Mouse (Mus musculus) liver, embryonic 11.5 days (tissue): ENCODE measurements around the gene Arpc4. TPM values are rescaled to one million over a fixed set of nuclear protein-coding genes. Genes with fewer than 3 reads are reported as not detected.

Experiments
- ATAC-seq: fragments of 200-750 bp; cut with Nextera tagmentation; replicated peaks from 2 replicates; pipeline ENCODE4 v1.8.0; 2017; ENCODE audit warnings: moderate number of reproducible peaks, mild to moderate bottlenecking, moderate TSS enrichment, moderate library complexity; ENCODE audit not compliant: low FRiP score
- DNase-seq: peaks from one replicate; pipeline ENCODE4 v3.0.0-alpha.2; 2017; ENCODE audit warnings: low spot score
- H3K27ac ChIP-seq: fragments of 300-500 bp; sonication (generic); 2 replicates; pipeline ENCODE4 v1.5.1; 2014; ENCODE audit warnings: mild to moderate bottlenecking, low read depth, low read length, control low read depth
- H3K27me3 ChIP-seq: fragments of 300-500 bp; sonication (generic); replicated peaks from 2 replicates; pipeline ENCODE4 v1.6.1; 2014; ENCODE audit warnings: low read length, mixed read lengths; ENCODE audit not compliant: control insufficient read depth, insufficient read depth
- H3K36me3 ChIP-seq: fragments of 300-500 bp; sonication (generic); 2 replicates; pipeline ENCODE4 v1.6.1; 2014; ENCODE audit warnings: mild to moderate bottlenecking, low read length, moderate library complexity, mixed read lengths; ENCODE audit not compliant: control insufficient read depth, insufficient read depth
- H3K4me1 ChIP-seq: fragments of 300-500 bp; sonication (generic); replicated peaks from 2 replicates; pipeline ENCODE4 v1.6.1; 2014; ENCODE audit warnings: low read length, mixed read lengths; ENCODE audit not compliant: control insufficient read depth, insufficient read depth
- H3K4me2 ChIP-seq: fragments of 300-500 bp; sonication (generic); 2 replicates; pipeline ENCODE4 v1.6.1; 2014; ENCODE audit warnings: mild to moderate bottlenecking, control low read depth, moderate library complexity
- H3K4me3 ChIP-seq: fragments of 300-500 bp; sonication (generic); 2 replicates; pipeline ENCODE4 v1.5.1; 2014; ENCODE audit warnings: low read depth, low read length, control low read depth
- H3K9ac ChIP-seq: fragments of 300-500 bp; sonication (generic); 2 replicates; pipeline ENCODE4 v1.6.1; 2014; ENCODE audit warnings: low read depth, low read length, control low read depth
- H3K9me3 ChIP-seq: fragments of 300-500 bp; sonication (generic); 2 replicates; pipeline ENCODE4 v1.6.1; 2016; ENCODE audit warnings: low read length, inconsistent platforms, mixed read lengths; ENCODE audit not compliant: control insufficient read depth
- WGBS: fragments of 180-500 bp; shearing (Covaris S2); extraction: QIAGEN DNeasy Blood & Tissue Kit; methylation state at CpG from one replicate; pipeline ENCODE4 v1.1.7; 2014; 5-methylcytosine and 5-hydroxymethylcytosine counted together
- polyA plus RNA-seq: library from polyadenylated mRNA; unstranded; fragments of >200 nt; fragmentation: Nextera tagmentation; extraction: Ambion mirVana; gene quantifications from 2 replicates; pipeline ENCODE4 v1.2.1, GENCODE M21; 2014

Gene Arpc4
- polyA plus RNA-seq, 1 experiment from 2014 or later = 239 TPM

- peaks cover 5% of the 10 kb centered on the region; the same call in 1 of the 2 replicates for H3K27me3 ChIP-seq
- ATAC-seq = no peak
- H3K27ac ChIP-seq = no peak overlapping the region
- H3K4me1 ChIP-seq = 0 out of 2 replicates have a peak, but pooled peaks cover 7% of the 10 kb centered on the region
- DNase-seq = no peak
- H3K4me2 ChIP-seq = no peak overlapping the region
- no peaks in the 10 kb centered on the region for H3K9me3 ChIP-seq
- H3K36me3 ChIP-seq = peaks cover 38% of the 10 kb centered on the region
- H3K4me3 ChIP-seq = no peak overlapping the region
- 86% methylated on average over 3 of the region's 3 CpGs for WGBS
- H3K9ac ChIP-seq = no peak overlapping the region
Measured at GRCm38 (mm10) chr6:113390715-113391114, 12.8 kb downstream of the Arpc4 start.

- no peak for DNase-seq
- H3K4me1 ChIP-seq = 0 out of 2 replicates have a peak, but pooled peaks cover 7% of the 10 kb centered on the region
- no peak for ATAC-seq
- no peaks in the 10 kb centered on the region for H3K9me3 ChIP-seq
- peaks cover 31% of the 10 kb centered on the region for H3K36me3 ChIP-seq
- peak overlapping the region; percentile 53 for H3K9ac ChIP-seq
- no peak overlapping the region for H3K27ac ChIP-seq
- peak overlapping the region; percentile 79 for H3K4me2 ChIP-seq
- peak overlapping the region; percentile 40 for H3K4me3 ChIP-seq
- 22% methylated on average over 10 of the region's 10 CpGs for WGBS
- H3K27me3 ChIP-seq = peaks cover 5% of the 10 kb centered on the region; the same call in 1 of the 2 replicates
Measured at GRCm38 (mm10) chr6:113392015-113392386, 14.1 kb downstream of the Arpc4 start.

GRCm38 (mm10) chr6:113392387-113393071, 14.6 kb downstream of the Arpc4 start:
- Histone ChIP-seq H3K36me3 (peaks cover 29% of the 10 kb centered on the region), H3K4me3 (peak overlapping the region; percentile 40), H3K4me2 (peak overlapping the region; percentile 79), H3K9ac (peak overlapping the region; percentile 53), H3K9me3 (no peaks in the 10 kb centered on the region), H3K4me1 (0 out of 2 replicates have a peak, but pooled peaks cover 7% of the 10 kb centered on the region), H3K27me3 (peaks cover 5% of the 10 kb centered on the region; the same call in 1 of the 2 replicates), H3K27ac (no peak overlapping the region)
- peak; percentile 62 for DNase-seq
- peak; percentile 61 for ATAC-seq
- 5% methylated on average over 51 of the region's 51 CpGs for WGBS

- Histone ChIP-seq H3K9me3 (no peaks in the 10 kb centered on the region), H3K4me1 (0 out of 2 replicates have a peak, but pooled peaks cover 7% of the 10 kb centered on the region), H3K9ac (no peak overlapping the region), H3K27me3 (peaks cover 5% of the 10 kb centered on the region; the same call in 1 of the 2 replicates), H3K4me2 (no peak overlapping the region; the same call in 1 of the 2 replicates), H3K27ac (no peak overlapping the region), H3K4me3 (no peak overlapping the region), H3K36me3 (peaks cover 18% of the 10 kb centered on the region)
- DNase-seq = no peak
- no peak for ATAC-seq
- 80% methylated on average over 6 of the region's 6 CpGs for WGBS
Measured at GRCm38 (mm10) chr6:113393951-113394350, 16.0 kb downstream of the Arpc4 start.

GRCm38 (mm10) chr6:113394811-113395210, 16.9 kb downstream of the Arpc4 start:
- Histone ChIP-seq H3K4me1 (0 out of 2 replicates have a peak, but pooled peaks cover 7% of the 10 kb centered on the region), H3K36me3 (peaks cover 10% of the 10 kb centered on the region), H3K4me3 (no peak overlapping the region), H3K27me3 (peaks cover 5% of the 10 kb centered on the region; the same call in 1 of the 2 replicates), H3K27ac (no peak overlapping the region), H3K9ac (no peak overlapping the region), H3K9me3 (no peaks in the 10 kb centered on the region), H3K4me2 (no peak overlapping the region)
- 90% methylated on average over 11 of the region's 11 CpGs for WGBS
- ATAC-seq (no peak), DNase-seq (no peak)

- DNase-seq (no peak), ATAC-seq (no peak)
- Histone ChIP-seq H3K27ac (no peak overlapping the region), H3K9me3 (no peaks in the 10 kb centered on the region), H3K4me1 (0 out of 2 replicates have a peak, but pooled peaks cover 7% of the 10 kb centered on the region), H3K9ac (no peak overlapping the region), H3K27me3 (peaks cover 5% of the 10 kb centered on the region; the same call in 1 of the 2 replicates), H3K36me3 (peaks cover 6% of the 10 kb centered on the region; the same call in 1 of the 2 replicates), H3K4me2 (no peak overlapping the region), H3K4me3 (no peak overlapping the region)
- 93% methylated on average over 6 of the region's 6 CpGs for WGBS
Measured at GRCm38 (mm10) chr6:113395501-113395900, 17.6 kb downstream of the Arpc4 start.

- no peak overlapping the region for H3K4me2 ChIP-seq
- H3K9me3 ChIP-seq = no peaks in the 10 kb centered on the region
- H3K27me3 ChIP-seq = peaks cover 5% of the 10 kb centered on the region; the same call in 1 of the 2 replicates
- H3K27ac ChIP-seq = no peak overlapping the region
- no peak for ATAC-seq
- WGBS = 84% methylated on average over 10 of the region's 10 CpGs
- H3K9ac ChIP-seq = no peak overlapping the region
- H3K4me1 ChIP-seq = 0 out of 2 replicates have a peak, but pooled peaks cover 7% of the 10 kb centered on the region
- H3K4me3 ChIP-seq = no peak overlapping the region
- H3K36me3 ChIP-seq = 0 out of 2 replicates have a peak, but pooled peaks cover 2% of the 10 kb centered on the region
- DNase-seq = no peak
Measured at GRCm38 (mm10) chr6:113396270-113397030, 18.5 kb downstream of the Arpc4 start.

GRCm38 (mm10) chr6:113402094-113402493, 24.2 kb downstream of the Arpc4 start:
- no peak for DNase-seq
- ATAC-seq = no peak
- Histone ChIP-seq H3K9me3 (no peaks in the 10 kb centered on the region), H3K4me1 (no peaks in the 10 kb centered on the region), H3K36me3 (no peaks in the 10 kb centered on the region), H3K9ac (no peak overlapping the region), H3K4me3 (no peak overlapping the region), H3K4me2 (no peak overlapping the region), H3K27ac (no peak overlapping the region), H3K27me3 (no peaks in the 10 kb centered on the region)
- 89% methylated on average over 13 of the region's 13 CpGs for WGBS
